Mouse (Mus musculus): ENCODE measurements around the gene Flnc.
A peak's percentile ranks its signal among the peaks of the same experiment; 100 is the strongest.

- TF ChIP-seq POLR2A (IDR thresholded peaks at IDR 0.05; ENCODE audit: extremely low read depth, insufficient read depth, low read length) = peak; percentile 56; the same call in 1 of the 2 replicates
- no peak for TF ChIP-seq CTCF (IDR thresholded peaks at IDR 0.05; ENCODE audit: extremely low read depth, insufficient read depth, low read length)
These were observed 34.7 kb downstream of the Flnc start, which contains the start of gene Atp6v1f for GRCm38 (mm10) chr6:29467583-29468354.
